Mouse (Mus musculus) thymus, adult 2 months (tissue): ENCODE data around the gene Timm17a.

Source experiments
- CTCF ChIP-seq: fragments of 200-500 bp; IDR thresholded peaks from 2 replicates; pipeline ENCODE4 v1.5.1; 2012; ENCODE audit warnings: mild to moderate bottlenecking, control low read depth, low read length, moderate library complexity, borderline replicate concordance; ENCODE audit not compliant: control insufficient read depth, poor library complexity, insufficient read depth; ENCODE audit errors: extremely low read depth
- POLR2A ChIP-seq: fragments of 200-500 bp; IDR thresholded peaks from 2 replicates; pipeline ENCODE4 v1.6.1; 2012; ENCODE audit warnings: mild to moderate bottlenecking, low read length, control low read depth, moderate library complexity; ENCODE audit not compliant: control insufficient read depth, poor library complexity, insufficient read depth; ENCODE audit errors: extremely low read depth

DNA sequence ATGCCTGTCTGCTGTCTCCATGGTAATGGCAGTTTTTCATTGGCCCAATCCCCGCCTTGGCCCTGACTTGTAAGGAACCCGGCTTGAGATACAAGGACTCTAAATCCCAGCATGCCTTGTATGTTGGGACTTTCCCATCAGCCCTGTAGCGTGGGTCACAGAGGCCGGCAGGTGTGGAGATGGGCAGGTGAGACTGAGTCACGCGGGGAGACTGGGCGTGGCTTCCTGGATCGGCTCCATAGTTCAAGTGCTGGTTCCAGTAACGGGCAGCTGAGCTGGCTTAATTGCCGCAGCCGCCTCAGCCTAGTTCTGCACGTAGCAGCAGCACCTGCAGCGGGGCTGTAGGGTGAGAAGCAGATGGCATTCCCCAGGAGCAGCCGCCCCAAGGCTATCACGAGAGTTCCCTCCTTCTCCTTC, 65.1 kb downstream of the Timm17a start:
- TF ChIP-seq CTCF (no peak), POLR2A (no peak)
